Mouse (Mus musculus) heart, postnatal 14 days (tissue): ENCODE measurements around the gene Kcng1. TPM values are rescaled to one million over a fixed set of nuclear protein-coding genes. Genes with fewer than 3 reads are reported as not detected.

ENCODE experiments used
- DNase-seq, 2 experiments: peaks; one replicate each; pipeline ENCODE4 v3.0.0; 2021 to 2022
- intact Hi-C: fragments of 180-260 bp; cut with DNase I; formaldehyde crosslinking; loops from one replicate; pipeline ENCODE4 v1.15.1; 2025
- long read RNA-seq, 2 experiments: library from polyadenylated mRNA; stranded (forward); transcript quantifications; one replicate each; pipeline ENCODE4 v2.0.0; 2021
- total RNA-seq, 2 experiments: library from RNA; stranded (reverse); gene quantifications; 2 replicates each; pipeline ENCODE4 v1.2.3; 2021

Kcng1 gene
- under 1 TPM; 0.33 to 0.41 TPM for total RNA-seq
- long read RNA-seq, experiment 1 = 0 reads
- long read RNA-seq, experiment 2 = 0 reads

DNA sequence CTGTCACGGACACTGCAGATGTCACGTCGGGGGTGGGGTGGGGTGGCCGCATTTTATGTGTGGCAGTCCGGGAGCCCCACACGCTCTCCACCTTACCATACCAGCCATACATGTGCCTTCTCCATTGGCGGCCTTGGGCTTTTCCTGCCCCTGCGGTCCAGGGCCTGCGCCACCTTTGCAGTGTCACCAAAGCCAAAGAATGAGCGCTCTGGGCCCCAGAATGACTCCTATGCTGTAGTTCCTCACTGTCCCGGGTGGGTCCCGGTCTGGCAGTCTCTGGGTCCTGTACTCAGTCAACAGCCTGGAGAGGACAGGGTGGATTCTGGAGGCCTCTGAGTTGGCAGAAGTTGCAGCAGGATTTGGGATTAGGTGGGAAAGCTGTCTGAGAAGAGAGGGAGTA lies at the start of gene Kcng1:
Gene Kcng1 (minus strand): TSS at position 155 of the 400 bp plus-strand sequence.
- DNase-seq = no peak
- intact Hi-C loops = no loop called here

DNA sequence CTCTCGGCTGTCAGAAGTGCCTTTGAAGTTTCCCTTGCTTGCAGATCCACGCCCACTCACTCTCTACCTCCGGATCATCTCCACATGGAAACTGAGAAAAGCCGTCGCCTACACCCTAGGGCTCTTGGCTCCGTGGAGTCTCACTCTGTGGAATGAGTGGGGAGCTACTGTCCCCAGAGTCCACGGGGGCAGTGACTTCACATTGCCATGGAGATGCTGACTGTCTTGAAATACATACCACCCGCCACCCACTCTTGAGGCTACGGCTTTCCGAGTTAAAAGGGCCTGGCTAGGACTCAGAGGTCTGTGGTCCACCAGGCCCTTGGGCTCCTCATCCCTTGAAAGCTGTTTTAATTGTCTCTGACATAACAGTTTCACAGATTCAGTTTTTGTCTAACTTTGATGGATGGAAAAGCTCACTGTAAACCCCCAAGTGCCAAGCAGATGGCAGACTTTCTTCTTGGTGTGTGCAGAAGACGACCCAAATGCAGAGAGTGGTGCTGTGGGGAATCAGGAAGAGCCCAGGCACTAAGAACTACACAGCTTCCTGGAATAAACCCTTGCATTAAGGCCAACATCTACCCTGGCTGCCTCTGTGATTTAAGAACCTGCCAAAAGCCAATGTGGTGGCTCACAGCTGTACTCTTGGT lies 49.0 kb upstream of the Kcng1 start:
- intact Hi-C loops = no loop called here
- no peak for DNase-seq

- intact Hi-C loops = no loop called here
- DNase-seq = no peak
These were observed 40.3 kb upstream of the Kcng1 start for GRCm38 (mm10) chr2:168321716-168322374.

DNA sequence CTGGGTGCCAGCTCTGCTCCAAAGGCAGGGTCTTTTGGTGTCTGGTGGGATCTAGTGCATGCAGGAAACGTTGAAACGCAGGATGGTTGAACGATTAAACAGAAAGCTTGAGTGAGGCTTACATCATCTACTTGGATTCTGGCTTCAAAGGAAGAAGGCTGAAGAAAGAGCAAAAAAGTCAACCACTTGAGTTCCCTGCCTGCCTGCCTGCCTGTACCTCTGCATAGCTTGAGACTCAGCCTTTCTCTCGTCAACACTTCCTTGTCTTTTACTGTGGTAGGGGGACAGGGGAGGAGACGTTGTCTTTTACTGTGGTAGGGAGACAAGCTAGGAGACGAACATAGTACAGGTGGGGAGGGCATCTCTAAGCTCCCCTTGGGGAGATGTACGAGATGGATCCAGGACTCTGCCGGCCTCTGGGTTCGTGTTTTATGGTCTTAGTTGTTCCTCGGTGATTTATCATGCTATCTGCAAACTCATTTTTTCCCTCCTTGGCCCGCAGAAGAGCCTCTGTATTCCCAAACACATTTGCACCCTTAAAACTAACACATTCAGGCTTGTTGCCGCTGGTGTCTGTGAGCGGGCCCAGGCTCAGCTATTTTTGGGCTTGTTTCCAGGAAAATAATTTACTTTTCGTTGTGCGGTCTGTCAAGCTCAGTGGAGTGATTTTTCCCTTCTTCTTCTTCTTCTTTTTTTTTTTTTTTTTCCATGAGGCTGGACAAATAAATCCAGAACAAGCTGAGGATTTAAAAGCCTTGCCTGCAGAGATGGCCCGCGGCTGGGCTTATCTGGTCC lies 39.0 kb upstream of the Kcng1 start:
- intact Hi-C loops = no loop called here
- DNase-seq = no peak

DNA sequence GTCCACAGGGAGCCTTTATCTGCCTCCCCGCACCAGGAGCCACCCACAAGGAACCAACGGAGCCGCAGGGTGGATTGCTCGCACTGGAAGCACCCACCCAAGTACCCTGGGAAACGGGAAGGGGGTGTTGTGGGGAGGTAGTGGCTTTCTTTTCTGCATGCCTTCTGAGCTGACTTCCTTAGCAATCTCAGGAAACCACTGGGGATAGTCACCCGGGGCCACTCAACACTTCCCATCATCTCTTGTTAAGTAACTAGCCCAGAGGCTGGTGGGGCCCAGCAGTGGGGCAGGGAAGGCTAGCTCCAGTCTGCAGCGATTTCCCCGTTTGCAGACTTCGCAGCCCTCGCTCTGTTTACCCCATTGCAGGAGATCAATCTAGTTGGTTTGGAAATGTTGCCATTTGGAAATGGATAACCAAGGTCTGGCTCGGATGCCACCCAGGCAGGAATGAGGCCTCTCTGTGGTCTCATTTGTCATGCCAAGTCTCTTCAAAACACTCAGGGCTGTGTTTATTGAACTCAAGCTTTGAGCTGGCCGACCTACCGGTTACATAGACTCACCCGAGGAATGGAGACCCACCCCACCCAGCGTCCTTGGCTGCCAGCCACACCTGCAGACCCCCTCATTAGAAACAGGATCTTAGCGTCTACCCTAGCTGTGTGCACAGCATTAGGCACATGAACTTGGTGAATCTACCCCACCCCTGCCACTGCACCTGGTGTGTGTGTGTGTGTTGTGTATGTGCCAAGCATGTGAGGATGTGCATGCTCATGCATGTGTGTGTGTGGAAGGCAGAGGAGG lies 33.3 kb upstream of the Kcng1 start:
- DNase-seq = no peak

GRCm38 (mm10) chr2:168312504-168312903 lies 31.0 kb upstream of the Kcng1 start:
- intact Hi-C loops = no loop called here
- DNase-seq = no peak

More for the DNA sequence above, 33.3 kb upstream of the Kcng1 start:
- intact Hi-C loops = no loop called here

DNA sequence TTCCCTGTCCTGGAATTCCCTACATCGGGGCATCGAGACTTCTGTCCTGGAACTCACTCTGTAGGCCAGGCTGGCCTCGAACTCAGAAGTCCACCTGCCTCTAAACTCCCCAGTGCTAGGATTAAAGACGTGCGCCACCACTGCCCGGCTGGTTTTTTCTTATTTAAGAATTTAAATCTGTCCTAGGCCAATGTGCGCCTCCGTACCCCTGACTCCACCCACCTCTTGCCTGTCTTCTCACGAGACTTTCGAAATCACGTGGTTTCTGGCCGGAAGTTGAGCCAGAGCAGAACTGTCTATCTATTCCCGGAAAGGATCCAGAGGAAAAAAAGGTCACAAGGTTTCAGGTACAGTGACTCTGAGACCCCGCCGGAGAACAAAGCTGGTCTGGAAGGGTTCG lies 29.5 kb upstream of the Kcng1 start:
- intact Hi-C loops = no loop called here
- DNase-seq = no peak

GRCm38 (mm10) chr2:168308916-168309315 lies 27.4 kb upstream of the Kcng1 start:
- no peak for DNase-seq
- intact Hi-C loops = no loop called here

- intact Hi-C loops = no loop called here
- DNase-seq = no peak
These were observed 18.1 kb upstream of the Kcng1 start for GRCm38 (mm10) chr2:168299650-168300049.

GRCm38 (mm10) chr2:168296530-168296929 lies 15.0 kb upstream of the Kcng1 start:
- DNase-seq = no peak
- intact Hi-C loops = no loop called here

GRCm38 (mm10) chr2:168292521-168292920 lies 11.0 kb upstream of the Kcng1 start:
- no peak for DNase-seq
- intact Hi-C loops = no loop called here

GRCm38 (mm10) chr2:168292041-168292440 lies 10.5 kb upstream of the Kcng1 start:
- intact Hi-C loops = no loop called here
- no peak for DNase-seq

GRCm38 (mm10) chr2:168289851-168290250 lies 8.3 kb upstream of the Kcng1 start:
- intact Hi-C loops = no loop called here

DNA sequence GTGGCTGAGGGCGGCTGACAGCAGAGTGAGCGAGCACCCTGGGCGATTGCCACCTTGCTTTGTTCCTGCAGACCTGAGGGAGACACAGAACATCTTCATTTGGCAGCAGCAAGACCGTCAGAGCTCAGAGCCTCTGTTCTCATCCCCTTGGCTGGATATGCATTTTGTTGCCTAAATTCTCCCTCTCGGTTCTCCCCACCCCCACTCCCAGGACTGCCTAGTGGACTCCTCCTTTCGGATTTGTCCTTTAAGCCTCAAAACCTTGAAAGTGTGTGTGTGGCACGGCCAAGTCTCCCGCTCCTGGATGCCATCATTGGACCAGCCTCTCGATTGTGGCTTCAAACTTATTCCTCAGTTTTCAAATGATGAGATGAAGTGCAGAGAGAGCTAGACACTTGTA lies 7.5 kb upstream of the Kcng1 start:
- DNase-seq = no peak
- intact Hi-C loops = no loop called here

More at GRCm38 (mm10) chr2:168289851-168290250, 8.3 kb upstream of the Kcng1 start:
- no peak for DNase-seq

GRCm38 (mm10) chr2:168286987-168287386 lies 5.5 kb upstream of the Kcng1 start:
- no peak for DNase-seq
- intact Hi-C loops = no loop called here

GRCm38 (mm10) chr2:168285143-168285542 lies 3.6 kb upstream of the Kcng1 start:
- no peak for DNase-seq
- intact Hi-C loops = no loop called here

- peak; percentile 48 to 54 for DNase-seq
- intact Hi-C loops = no loop called here
These were observed 581 bp downstream of the Kcng1 start for GRCm38 (mm10) chr2:168280729-168281581.

GRCm38 (mm10) chr2:168274374-168274935 lies 7.1 kb downstream of the Kcng1 start:
- intact Hi-C loops = loop anchor here (1.0 kb wide), 1 partner anchor 171 kb away; no protein-coding TSS in a partner anchor
- DNase-seq = peak; percentile 68 to 83

- intact Hi-C loops = no loop called here
These were observed 8.1 kb downstream of the Kcng1 start for GRCm38 (mm10) chr2:168273387-168273786.

More at GRCm38 (mm10) chr2:168273387-168273786, 8.1 kb downstream of the Kcng1 start:
- DNase-seq = no peak
